Mouse (Mus musculus): ENCODE measurements around the gene Rrp36.

Gene Rrp36

DNA sequence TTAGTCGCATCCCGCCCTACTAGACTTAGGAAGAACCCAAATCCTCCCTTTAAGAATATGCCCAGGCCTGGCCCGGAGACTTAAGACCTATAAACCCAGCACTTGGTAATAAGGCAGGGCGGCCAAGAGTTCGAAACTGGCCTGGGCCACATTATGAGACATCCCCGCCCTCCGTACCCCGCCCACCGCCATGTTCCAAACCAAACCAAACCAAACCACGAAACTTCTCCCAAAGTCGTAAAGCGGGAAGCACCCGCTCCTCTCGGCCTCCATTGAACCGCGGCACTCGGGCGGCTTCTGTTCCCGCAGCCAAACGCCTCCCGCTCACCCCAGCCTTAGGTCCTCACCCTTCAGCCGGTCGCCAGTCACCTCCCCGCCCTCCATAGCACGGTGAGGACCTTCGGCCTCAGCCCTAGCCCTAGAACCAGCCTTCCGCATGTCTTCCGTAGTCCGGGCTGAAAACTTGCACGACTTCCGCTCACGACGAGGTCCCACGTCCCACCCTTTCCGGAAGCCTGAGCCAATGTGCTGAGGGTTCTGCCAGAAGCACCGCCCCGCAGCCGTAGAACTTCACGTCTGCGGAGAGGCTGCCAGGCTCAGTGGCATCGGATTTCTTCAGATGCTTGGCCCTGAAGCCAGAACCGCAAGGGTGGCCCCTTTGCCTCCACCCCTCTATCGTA is at the start of gene Rrp36:
Rrp36 (minus strand) TSS at position 503 of the 680 bp plus-strand sequence.
- in situ Hi-C loops (cut with MboI; ENCODE audit: low sequenced_read_pairs) = no loop called here

DNA sequence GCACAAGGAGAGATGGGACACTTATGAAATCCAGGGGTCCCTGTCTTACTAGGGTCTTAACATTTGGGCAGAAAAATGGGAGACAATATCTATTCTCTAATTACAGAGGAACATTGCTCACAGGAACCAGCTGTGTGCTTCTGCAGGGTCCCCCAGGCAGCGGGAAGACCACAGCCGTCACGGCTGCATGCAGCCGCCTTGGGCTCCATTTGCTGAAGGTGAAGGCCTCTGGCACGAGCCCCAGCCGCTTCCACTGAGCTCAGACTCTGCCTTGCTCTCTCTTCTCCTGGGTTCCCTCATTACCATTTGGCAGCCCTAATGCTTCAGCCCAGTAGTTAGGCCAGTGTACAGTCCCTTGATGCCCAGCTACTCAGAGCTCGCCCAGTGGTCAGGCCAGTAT is 46.9 kb upstream of the Rrp36 start:
- in situ Hi-C loops (cut with MboI; ENCODE audit: low sequenced_read_pairs) = no loop called here

DNA sequence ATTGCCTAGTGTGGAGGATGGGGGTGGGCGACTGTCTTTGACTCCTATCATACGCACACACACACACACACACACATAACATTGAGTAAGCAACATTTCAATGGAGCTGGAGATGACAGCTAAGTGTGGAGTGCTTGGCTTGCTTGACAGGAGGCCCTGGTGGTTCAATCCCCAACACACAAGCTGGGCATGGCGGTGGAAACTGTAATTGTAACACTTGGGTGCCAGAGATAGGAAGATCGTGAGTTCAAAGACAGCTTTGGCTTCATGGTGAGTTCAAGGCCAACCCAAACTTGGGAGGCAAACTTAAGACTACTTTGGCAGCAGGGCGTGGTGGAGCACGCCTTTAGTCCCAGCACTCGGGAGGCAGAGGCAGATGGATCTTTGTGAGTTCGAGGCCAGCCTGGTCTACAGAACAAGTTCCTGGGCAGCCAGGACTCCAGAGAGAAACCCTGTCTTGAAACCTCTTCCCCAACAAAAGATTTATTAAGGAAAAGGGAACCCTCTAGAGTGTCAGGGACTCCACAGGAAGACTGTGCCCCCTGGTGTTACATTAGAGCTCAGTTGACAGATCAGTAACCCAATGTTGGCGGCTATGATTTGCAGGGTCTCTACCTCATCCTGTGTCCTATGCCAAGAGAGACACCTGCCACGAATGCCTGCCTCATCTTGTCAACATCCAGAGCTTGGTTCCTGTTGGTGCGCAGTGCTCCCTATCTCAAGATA is 40.8 kb upstream of the Rrp36 start:
- in situ Hi-C loops (cut with MboI; ENCODE audit: low sequenced_read_pairs) = no loop called here

DNA sequence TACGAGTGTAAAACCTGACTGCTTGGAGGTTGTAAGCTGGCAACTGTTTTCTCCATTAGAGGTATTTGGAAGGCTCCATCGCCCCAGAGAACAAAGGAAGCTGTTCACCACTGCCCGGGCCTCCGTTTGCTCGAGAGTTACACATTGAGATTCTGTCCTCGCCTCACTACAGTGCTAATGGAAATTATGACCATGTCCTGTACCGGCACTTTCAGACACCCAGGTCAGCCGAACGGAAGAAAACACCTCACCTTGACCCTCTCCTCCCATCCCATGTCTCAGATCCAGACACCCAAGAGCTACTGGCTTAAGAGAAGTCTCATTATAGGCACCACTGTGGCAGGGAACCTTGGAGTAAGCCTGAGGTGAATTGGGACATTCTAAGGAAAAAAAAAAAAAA is 39.7 kb upstream of the Rrp36 start:
- in situ Hi-C loops (cut with MboI; ENCODE audit: low sequenced_read_pairs) = no loop called here

DNA sequence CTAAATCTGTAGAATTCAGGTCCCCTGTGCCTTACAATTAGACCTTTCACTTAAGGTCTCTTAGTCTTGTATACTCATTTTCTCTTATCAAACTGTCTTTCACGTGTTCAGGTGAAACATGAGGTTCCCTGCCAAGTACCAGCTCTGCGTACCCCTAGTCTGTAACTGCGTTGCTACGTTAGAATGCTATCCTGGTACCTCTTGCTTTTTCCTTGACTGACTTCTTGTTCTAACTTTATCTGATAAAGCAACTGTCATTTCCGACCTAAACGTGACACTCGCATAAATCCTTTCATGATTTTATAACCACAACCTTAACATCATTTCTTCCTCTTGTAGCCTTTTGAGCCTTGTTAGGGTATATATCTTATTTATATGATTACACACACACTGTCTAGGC is 38.3 kb upstream of the Rrp36 start:
- in situ Hi-C loops (cut with MboI; ENCODE audit: low sequenced_read_pairs) = no loop called here

- in situ Hi-C loops (cut with MboI; ENCODE audit: low sequenced_read_pairs) = no loop called here
These were observed 37.6 kb upstream of the Rrp36 start for GRCm38 (mm10) chr17:46711612-46712271.

DNA sequence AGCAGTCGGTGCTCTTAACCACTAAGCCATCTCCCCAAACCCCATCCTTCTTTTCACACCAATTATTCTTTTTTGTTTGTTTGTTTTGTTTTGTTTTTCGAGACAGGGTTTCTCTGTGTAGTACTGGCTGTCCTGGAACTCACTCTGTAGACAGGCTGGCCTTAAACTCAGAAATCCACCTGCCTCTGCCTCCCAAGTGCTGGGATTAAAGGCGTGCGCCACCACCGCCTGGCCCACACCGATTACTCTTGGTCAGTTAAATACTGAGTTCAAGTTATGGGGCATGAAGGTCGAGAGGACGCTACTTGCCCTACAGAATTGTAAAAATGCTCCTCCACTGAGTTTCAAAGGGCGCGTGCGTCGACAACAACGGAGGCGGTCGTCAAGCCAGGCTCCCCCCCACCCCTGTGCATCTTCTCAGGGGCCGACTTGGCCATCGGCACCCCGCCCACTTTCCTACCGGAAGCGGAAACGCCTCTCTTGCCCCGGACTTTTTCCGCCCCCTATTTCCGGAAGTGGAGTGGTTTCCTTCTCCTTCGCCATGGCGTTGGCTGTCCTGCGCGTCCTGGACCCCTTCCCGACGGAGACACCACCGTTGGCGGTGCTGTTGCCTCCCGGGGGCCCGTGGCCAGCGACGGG is 36.9 kb upstream of the Rrp36 start, which contains the start of gene Pex6:
Pex6 (plus strand) TSS at position 505 of the 639 bp plus-strand sequence.
- in situ Hi-C loops (cut with MboI; ENCODE audit: low sequenced_read_pairs) = no loop called here

DNA sequence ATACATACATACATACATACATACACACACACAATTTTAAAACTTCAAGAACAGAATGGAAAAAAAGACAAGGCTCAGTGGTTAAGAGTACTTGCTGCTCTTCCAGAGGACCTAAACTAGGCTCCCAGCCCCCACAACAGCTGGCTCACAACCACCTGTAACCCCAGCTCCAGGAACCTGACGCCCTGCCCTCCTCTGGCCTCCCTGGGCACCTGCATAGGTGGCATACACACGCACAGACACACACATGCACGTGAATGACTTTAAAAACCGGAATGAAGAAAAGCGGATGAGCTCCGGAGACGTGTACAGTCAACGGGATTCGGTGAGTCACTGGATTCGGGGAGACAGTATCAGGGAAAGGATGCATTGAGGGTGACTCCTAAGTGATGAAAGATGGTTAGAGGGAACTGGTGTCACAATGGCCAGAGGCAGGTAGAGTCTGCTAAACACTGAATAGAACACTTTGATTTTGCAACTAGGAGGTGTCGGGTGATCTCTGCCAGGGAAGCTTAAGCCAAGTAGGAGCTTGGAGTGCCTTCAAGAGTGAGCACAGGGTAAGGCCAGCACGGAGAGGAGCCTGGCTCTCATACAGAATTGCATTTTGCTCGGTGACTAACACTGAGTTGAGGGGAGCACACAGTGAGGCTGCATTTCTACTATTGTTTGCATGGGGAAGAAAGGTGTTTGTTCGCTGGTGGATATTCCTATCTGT is 32.4 kb upstream of the Rrp36 start:
- in situ Hi-C loops (cut with MboI; ENCODE audit: low sequenced_read_pairs) = no loop called here

GRCm38 (mm10) chr17:46704887-46705835 is 31.0 kb upstream of the Rrp36 start, which contains the start of gene Ppp2r5d:
Gene Ppp2r5d (minus strand): TSS chr17:46705111.
- in situ Hi-C loops (cut with MboI; ENCODE audit: low sequenced_read_pairs) = no loop called here

DNA sequence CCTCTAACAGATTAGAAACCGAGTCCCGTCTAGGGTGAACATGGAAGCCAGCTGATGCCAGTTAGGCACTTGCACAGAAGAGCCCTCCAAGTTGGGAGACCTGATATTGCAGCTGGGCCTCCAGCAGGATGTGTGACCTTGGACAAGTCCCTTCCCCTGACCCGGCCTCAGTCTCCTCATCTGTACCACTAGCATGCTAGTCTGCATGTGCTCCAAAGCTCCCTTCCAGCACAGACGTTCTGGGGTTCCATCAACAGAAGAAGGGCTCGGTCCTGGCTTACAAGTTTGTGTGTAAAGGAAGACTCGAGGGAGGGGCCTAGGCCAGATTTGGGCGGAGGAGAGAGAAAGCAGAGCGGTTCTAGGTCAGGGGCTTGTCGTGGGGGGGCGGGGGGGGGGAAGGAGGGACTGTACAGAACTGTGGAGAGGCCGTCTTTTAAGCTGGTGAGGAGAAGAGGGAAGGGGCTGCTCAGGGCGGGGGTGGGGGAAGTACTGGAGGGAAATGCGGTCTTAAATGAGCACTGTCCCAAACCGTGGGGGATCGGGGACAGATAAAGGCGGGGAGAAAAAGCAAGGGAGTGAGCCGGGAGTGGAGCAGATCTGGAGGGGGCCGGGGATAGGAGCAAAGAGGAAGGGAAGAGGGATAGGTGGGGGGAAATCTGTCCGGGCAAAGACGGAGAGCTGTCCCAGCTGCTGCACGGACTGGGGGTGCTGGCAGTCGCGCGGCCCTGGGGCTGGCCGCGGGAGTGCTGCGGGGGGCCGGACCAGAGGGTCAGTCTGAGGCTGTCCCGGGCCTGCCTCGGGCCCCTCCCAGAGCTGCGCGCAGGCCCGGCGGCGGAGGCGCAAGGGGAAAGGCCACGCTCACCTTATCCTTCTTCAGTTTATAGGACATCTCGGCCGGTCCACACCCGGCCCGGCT is 30.1 kb upstream of the Rrp36 start:
- in situ Hi-C loops (cut with MboI; ENCODE audit: low sequenced_read_pairs) = no loop called here

DNA sequence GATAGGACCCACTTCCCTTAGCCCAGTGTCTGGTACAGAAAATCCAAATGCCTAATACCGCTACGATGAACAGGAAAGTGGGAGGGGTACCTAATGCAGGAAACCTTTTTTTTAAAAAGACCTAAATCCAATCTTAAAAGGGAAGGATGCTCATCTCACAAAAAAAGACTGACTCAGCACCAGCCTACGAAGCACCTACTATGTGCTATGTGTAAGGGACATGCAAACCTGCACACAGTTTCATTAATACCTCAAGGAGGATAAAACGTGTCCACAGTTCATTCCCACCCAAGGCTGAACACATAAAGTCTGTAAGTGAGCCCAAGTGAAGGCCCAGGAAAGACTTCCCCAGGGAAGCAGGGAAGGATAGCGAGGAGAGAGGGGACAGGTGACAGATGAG is 28.4 kb upstream of the Rrp36 start:
- in situ Hi-C loops (cut with MboI; ENCODE audit: low sequenced_read_pairs) = no loop called here

GRCm38 (mm10) chr17:46702100-46702499 is 27.9 kb upstream of the Rrp36 start:
- in situ Hi-C loops (cut with MboI; ENCODE audit: low sequenced_read_pairs) = no loop called here

- in situ Hi-C loops (cut with MboI; ENCODE audit: low sequenced_read_pairs) = no loop called here
These were observed 27.3 kb upstream of the Rrp36 start for GRCm38 (mm10) chr17:46701489-46701888.

DNA sequence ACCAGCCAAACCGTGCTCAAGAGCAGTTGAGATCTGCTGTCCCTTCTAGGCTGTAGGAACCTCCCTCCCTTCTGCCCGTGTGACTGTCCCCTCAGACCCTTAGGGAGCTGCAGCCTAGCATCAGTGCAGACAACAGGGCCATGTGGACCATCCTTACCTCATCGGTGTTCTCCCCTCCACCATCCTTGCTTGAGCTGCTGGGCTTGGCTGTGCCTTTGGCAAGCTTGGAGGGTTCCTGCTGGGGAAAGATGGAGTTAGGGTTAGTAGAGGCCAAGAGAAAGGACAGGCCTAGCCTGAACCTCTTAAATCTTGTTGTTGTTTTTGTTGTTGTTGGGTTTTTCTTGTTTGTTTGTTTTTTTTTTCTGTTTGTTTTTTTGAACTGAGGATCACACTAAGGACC is 25.8 kb upstream of the Rrp36 start:
- in situ Hi-C loops (cut with MboI; ENCODE audit: low sequenced_read_pairs) = no loop called here

DNA sequence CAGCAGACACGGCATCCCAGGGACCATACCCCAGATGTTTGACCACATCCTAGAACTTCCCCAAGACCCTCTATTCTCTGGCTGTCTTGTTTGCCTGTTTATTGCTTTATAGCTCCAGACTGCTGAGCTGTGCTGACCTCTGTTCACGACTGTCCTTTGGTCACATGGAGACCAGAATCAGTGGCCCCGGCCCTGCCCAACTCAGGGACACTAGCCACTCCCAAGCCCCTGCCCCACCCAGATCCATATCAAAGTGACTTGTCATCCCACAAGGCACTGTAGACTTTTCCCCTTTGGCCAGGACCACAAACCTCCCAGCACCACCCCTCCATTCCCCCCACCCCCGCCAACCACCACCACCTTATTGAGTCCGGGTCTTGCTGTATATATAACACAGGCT is 25.1 kb upstream of the Rrp36 start:
- in situ Hi-C loops (cut with MboI; ENCODE audit: low sequenced_read_pairs) = no loop called here

- in situ Hi-C loops (cut with MboI; ENCODE audit: low sequenced_read_pairs) = no loop called here
These were observed 24.4 kb upstream of the Rrp36 start for GRCm38 (mm10) chr17:46698515-46698914.

DNA sequence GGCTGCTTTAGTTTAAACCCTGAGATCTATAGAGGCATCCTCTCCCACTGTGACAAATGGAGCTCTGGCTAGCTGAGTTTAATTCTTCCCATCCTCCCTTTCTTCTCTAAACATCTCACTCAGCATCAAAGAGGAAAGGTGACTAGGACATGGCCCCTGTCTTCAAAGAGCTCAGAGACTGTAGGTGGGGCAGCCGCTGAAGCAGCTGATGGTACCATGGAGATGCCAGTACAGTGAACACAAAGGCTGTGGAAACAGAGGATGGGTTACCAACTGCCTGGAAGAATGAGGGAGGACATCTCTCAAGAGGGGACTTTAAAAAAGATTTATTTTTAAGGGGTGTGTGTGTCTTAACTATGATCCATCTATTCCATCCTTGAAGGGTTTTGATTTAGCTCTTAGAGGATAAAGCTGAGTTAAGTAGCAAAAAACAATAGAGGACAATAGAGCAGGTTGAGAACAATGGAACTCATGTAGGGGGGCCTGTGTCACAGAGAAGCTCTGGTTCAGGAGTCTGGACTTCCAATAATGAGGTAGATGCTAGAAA is 20.4 kb upstream of the Rrp36 start:
- in situ Hi-C loops (cut with MboI; ENCODE audit: low sequenced_read_pairs) = no loop called here

DNA sequence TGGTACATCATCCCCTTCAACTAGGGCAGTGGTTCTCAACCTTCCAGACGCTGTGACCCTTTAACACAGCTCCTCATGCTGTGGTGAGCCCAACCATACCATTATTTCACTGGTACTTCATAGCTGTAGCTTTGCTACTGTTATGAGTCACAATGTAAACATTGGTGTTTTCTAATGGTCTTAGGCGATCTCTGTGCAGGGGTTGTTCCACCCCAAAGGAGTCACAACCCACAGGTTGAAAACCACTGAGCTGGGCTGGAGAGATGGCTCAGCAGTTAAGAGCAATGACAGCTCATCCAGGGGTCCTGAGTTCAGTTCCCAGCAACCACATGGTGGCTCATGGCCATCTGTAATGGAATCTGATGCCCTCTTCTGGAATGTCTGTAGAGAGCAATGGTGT is 17.2 kb upstream of the Rrp36 start:
- in situ Hi-C loops (cut with MboI; ENCODE audit: low sequenced_read_pairs) = no loop called here

All from CH12F3 (cell line).